Mouse (Mus musculus) adrenal gland, adult 2 months (tissue): Measurements from ENCODE around the gene Usb1. TPM values are rescaled to one million over a fixed set of nuclear protein-coding genes. Genes with fewer than 3 reads are reported as not detected.
A peak's percentile ranks its signal among the peaks of the same experiment; 100 is the strongest.
"Not testable (repeated sequence)": the region's sequence is repeated elsewhere in the genome, so short reads cannot be mapped to it uniquely, and the experiment has no call there.

Experiments
- DNase-seq: peaks from one replicate; pipeline ENCODE4 v3.0.0; 2021
- polyA plus RNA-seq: library from polyadenylated mRNA; depleted of rRNA; stranded (reverse); fragments of >200 nt; gene quantifications from 2 replicates; pipeline ENCODE4 v1.2.3, GENCODE M21; 2012; rRNA removed
- total RNA-seq, 2 experiments: library from RNA; stranded (reverse); gene quantifications; 2 replicates each; pipeline ENCODE4 v1.2.3; 2021

Usb1 gene
- total and polyA plus RNA-seq, 3 experiments, result 13.1 to 23.8 (median 16.7) TPM

DNA sequence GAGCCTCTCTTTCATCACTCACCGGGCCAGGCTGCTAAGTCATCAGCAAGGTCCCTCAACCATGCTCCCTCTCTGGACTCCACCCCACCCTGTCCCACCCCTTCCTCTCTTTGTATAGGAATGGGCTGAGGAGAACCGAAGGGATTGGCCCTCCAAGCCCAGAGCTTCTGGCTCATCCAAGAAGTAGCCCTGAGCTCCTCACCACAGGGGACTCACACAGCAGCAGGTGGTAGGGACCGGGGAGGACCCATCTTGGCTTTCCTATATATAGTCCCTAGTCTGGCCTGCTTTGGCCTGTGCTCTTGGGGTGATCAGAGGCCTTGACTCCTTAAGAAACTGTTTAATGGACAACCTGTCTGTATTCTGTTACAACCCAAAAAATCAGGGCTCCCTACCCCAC, 42.3 kb downstream of the Usb1 start:
- DNase-seq, result no peak

DNA sequence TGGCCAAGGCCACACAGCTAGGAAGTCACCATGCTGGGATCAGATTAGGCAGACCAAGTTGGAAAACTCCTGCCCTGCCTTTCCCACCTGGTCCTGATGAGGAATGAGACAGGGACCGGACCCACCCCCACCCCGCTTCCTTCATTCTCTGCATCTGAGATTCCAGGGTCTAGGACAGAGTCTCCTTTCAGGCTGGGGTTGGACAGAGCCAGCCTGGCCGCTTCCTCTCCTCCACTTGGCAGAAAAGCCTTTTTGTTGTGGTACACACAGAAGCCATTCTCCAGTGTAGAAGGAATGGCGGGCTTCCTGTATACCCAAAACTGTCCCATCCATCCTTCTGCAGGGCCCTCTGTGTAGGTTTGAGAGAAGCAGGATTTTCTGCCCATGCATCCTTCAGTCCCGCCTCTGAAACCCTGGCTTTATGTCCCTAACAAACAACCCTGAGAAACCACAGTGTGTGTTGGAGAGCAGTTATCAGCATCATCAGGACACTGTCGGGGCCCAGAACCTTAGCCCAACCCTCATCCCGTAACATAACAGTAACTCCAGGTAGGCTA, 43.4 kb downstream of the Usb1 start:
- no peak for DNase-seq

DNA sequence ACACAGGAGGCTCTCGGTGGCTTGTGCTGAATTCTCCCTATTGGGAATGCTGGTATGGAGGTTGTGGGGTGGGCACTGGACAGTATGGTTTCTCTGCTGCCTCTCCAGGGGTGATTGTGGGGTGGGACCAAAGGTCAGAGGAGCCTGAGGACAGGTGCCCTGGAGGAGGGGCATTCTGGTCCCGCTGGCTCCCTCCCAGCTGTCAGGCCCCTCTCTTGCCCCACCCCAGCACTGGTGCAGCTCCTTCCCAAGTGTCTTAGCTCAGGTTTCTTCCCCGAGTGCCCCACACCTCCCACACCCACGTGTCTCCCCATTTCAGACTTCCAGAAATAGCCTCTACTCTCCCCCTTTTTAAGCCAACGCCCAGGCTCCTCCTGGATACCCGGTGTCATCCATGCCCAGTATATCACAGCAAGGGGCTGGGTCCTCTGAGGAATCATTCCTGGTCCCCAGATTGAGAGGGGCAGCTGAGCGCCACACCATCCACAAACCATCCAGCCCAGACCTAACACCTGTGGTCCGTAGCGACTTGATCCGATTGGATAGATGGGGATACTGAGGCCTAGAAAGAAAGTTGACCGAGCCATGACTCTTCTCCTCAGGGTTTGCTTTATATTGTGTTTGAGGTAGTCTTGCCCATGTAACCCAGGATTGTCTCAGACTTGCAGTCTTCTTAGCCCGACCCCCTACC, 44.4 kb downstream of the Usb1 start:
- no peak for DNase-seq

DNA sequence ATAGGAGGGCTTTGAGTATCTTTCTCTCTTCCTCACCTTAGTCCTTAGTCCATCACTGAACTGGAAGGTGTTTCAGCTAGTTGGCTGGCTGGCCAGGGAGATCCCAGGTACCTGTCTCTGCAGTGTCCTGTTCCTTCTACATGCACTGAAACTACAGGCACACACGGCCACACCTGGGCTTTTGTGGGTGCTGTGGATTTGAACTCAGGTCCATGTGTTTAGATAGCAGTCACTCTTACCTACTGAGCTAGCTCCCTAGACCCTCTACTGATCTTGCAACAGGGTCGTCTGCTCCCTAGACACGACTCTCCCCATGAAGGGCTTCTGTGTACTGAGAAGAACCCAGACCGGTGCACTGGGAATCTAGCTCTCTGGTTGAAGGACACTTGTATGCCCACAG, 45.0 kb downstream of the Usb1 start:
- no peak for DNase-seq

DNA sequence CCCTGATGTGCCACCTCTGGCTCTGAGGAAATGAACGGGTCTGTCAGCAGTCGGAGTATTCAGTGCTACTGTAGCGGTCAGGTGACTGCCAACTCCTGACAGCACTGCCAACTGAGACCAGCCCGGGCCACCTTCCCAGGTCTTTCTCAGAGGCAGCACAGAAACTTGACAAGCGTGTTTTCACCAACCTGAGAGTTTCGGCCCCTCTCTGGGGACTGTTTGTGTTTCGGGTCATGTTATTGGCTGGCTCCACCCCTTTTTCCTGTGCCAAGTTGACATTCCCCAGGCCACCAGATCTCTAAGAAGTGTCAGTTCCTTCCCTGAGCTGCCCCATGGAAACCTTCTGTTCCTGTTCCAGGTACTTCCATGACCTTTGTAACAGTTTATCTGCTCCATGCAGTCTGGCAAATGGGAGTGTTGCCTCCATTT, 45.8 kb downstream of the Usb1 start:
- DNase-seq, result peak; percentile 40

DNA sequence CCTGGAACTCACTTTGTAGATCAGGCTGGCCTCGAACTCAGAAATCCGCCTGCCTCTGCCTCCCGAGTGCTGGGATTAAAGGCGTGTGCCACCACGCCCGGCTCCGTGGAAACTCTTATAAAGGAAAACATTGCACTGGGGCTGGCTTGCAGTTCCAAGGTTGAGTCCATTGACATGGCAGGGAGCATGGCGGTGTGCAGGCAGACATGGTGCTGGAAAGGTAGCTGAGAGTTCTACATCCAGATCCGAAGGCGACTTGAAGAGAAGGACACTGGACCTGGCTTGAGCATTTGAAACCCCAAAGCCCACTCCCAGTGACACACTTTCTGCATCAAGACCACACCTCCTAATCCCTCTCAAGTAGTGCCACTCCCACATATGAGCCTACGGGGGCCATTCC, 46.8 kb downstream of the Usb1 start:
- not testable (repeated sequence) for DNase-seq

DNA sequence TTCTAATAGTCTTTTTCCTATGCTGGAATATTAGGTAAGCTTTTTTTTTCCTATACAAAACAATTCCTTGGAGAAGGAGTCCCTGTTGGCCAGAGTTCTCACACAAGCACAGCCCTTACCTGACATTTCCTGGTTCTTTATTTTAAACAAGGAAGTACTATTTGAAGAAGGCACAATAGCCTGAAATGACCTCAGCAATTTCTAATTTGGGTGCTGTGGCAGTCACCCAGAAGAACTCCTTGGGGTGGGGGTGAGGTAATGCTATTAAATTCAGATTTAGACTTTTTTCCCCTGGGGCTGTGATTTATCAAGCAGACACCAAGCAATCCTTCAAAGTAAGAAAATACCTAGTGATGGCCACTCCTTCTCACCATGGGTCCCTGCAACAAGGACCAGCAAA, 48.9 kb downstream of the Usb1 start:
- DNase-seq, result no peak

DNA sequence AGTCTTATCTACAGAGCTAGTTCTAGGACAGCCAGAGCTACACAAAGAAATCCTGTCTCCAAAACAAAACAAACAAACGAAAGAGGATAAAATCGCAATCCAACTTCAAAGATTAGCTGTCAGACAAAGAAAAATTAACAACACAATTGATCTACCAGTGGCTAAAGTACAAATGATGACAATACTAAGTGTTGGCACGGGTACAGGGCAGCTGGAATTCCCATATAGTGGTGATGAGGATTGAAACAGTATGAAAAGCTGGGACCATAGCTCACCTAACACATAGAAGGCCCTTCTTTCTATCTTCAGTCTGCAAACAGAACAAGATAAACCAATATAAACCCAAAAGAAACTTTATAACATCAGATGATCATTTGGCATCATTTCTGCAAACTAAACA, 49.5 kb downstream of the Usb1 start:
- no peak for DNase-seq

DNA sequence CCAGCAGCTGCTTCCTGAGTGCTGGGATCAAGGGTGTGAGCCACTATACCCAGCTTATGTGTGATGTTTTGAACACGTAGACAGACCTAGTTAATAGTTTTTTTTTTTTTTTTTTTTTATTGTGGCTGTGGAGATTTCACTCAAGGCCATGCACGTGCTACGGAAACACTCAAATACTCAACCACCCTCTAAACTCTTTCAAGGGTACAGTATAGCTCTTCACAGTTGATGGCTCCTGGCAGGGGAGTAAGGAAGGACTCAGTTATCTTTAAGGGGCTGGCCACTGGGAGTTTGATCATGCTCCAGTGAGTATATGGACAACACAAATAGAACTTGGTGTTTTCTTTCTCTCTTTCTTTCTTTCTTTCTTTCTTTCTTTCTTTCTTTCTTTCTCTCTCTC, 52.4 kb downstream of the Usb1 start:
- no peak for DNase-seq

DNA sequence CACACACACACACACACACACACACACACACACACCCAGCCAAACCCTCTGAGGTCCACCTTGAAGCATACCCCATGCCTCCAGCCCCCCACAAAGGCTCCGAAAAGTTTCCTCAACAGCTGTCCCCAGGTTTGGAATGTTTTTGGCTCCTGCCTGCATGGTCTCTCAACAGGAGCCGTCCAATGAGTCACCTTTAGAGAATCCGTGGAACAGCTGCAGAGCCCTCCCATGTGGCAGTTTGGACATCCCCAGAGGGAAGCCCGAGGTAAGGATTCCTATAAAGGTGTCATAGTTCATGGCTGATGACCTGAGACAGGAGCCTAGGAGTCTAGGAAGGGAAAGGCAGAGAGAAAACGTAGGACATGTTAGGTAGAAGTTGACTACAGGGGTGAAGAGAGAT, 54.0 kb downstream of the Usb1 start:
- DNase-seq, result no peak

DNA sequence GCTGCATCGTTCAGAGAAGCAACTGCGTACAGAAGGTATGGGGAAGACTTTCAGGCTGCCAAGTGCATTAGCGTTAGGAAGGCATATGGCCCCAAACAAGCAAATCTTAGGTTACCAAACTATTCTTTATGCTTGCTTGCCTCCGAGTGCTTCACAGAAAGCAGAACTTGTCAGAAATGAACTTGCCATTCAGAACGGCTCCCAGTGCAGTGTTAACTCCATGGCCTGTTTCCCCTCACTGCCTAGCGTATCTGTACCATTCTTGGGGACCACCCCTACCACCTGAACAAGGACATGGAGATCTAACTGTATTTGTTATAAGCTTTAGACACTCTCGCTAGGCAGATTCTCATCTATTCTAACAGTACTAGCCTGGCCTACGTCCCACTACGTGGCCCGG, 55.1 kb downstream of the Usb1 start:
- DNase-seq, result no peak

DNA sequence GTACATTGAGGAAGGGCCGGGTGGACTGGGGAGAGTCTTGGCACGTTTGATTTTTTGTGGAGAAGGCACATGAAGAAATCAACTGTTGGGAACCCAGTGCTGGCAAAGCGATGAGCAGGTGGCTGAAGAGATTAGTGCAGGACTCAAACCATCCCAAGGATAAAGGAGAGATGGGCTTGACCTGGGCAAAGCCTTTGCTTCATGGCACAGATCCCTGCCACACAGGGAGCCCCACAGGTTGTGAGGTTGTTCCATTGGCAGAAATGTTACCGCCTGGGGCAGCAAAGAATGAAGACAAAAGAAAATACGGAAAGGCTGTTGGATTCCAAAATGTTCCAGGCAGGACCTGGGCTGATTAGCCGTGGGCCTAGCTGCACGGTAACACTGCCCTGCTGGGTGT, 55.9 kb downstream of the Usb1 start:
- no peak for DNase-seq

DNA sequence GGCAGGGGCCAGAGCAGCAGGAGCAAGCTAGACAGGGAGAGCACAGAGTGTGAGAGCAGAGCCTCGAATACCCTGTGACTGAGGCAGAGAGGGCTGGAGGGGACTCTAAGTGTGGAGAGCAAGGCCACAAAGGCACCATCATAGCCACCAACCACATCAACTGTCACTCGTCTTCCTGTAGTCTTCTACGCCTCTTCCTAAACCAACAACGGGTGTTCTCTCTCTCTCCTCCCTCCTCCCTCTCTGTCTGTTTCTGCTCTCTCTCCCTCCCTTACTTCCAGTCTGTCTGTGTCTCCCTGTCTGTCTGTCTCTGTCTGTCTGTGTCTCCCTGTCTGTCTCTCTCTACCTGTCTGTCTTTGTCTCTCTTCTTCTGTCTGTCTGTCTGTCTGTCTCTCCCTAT, 58.2 kb downstream of the Usb1 start:
- DNase-seq, result no peak

DNA sequence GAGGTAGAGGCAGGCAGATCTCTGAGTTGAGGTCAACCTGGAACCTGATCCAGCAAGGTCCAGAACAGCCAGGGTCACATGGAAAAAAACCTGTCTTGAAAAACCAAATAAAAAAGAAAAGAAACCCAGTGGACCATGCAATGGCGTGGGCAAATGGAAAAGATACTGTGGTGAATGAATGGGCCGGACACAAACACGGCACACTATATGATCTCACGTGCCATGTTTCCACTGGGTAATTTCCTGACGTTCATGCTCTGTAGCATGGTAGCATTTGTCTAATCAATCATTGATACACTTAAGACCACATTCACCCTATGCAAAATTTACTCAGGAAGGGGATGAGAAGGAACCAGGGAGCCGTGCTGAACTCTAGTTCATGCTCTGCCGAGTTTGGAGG, 59.0 kb downstream of the Usb1 start:
- DNase-seq, result no peak

DNA sequence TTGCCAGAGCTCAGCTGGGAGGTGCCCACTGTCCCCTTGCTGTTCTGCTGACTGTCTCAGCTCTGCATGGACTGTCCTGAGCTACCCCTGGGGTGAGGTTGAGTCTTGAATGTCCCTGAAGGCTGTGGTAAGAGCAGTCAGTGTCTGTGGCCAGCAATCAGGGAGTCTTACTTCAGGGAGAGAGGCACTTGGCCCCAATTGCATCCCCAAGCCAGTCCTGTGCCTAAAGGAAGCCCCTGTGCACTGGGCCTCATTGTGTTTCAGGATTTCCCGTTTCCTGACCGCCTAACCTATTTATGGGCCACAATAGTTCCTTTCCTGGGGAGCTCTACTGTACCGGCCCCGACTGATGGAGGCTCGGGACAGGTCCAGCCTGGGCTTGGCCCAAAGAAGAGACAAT, 60.5 kb downstream of the Usb1 start:
- DNase-seq, result peak; percentile 37

DNA sequence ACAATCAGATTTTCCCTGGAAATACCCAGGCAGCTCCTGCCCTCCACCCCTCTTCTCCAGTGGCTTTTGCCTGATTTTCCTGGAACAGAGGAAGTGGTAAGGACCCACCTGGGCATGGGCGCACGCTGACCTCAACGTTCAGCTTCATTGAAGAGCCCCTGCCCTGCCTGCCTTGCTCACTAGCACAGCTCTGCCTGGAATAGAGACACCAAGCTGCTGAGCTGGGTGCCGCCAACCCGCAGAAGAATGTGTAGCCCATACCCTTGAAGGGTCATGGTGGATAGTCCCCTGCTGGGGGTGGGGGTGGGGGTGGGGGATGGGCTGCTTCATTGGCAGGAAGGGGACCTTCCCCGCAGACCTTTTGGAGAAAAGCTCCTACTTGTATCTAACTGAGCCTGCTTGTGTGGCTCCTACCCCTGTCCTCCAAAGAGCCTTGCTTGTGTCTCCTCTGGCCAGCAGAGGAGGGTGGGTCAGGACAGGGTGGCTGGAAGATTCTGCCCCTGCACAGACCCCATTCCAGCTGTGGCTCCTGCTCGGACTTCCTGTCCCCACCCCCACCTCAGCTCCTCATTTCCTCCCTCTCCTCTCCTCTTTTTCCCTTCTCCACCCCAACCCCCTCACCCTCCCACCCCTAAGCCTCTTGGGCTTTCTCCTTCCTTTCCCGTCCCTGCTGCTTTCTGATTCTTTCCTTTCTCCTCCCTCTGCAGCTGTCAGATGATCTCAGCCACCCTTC, 63.3 kb downstream of the Usb1 start:
- DNase-seq, result no peak

DNA sequence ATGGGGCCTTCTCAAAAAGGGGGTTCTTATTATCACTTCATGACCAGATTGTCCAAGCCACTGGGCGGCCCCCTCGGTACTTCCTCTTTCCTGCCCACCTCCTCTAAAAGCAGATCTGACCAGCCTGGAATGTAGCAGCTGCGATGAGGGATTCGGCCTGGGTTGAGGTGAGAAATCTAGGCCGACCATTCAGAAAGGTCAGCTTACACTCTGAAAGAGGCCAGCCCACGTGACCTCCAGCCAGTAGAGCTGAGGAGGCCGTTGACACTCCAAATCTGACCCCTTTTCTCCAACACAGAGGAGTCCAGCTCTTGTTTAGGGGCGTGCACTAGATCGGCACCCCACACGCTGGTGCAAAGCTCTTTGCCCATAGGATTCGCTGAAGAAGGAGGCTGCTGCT, 64.7 kb downstream of the Usb1 start:
- DNase-seq, result no peak

Other genes starting within 250 kb of the Usb1 start
- gene Kifc3, start 129.5 kb upstream of the Usb1 start, total RNA-seq, result 100 to 1,000 TPM; 134 to 144 TPM
- gene Kifc3, start 129.5 kb upstream of the Usb1 start, polyA plus RNA-seq, result 268 and 330 TPM in 2 replicates
- 1 to 10 TPM in 1 of 2 experiments, under 1 TPM in 1; 0.55 to 1.1 TPM for gene Cngb1, start 25.7 kb upstream of the Usb1 start, total RNA-seq
- gene Cngb1, start 25.7 kb upstream of the Usb1 start, polyA plus RNA-seq, result 0.57 and 0.71 TPM in 2 replicates
- under 1 TPM; 0.59 to 0.95 TPM for gene Tepp, start 21.7 kb upstream of the Usb1 start, total RNA-seq
- gene Tepp, start 21.7 kb upstream of the Usb1 start, polyA plus RNA-seq, result 0.28 and 0.45 TPM in 2 replicates
- gene Zfp319, start 334 bp upstream of the Usb1 start, total RNA-seq, result 10 to 100 TPM in 1 of 2 experiments, 1 to 10 TPM in 1; 9.6 to 10.5 TPM
- gene Zfp319, start 334 bp upstream of the Usb1 start, polyA plus RNA-seq, result 12.3 and 13.0 TPM in 2 replicates
- gene Mmp15, start 20.0 kb downstream of the Usb1 start, total RNA-seq, result 1 to 10 TPM; 5.5 to 7.7 TPM
- gene Mmp15, start 20.0 kb downstream of the Usb1 start, polyA plus RNA-seq, result 14.1 and 16.4 TPM in 2 replicates
- 10 to 100 TPM; 40.7 to 42.4 TPM for gene Cfap20, start 102.6 kb downstream of the Usb1 start, total RNA-seq
- 49.1 and 62.3 TPM in 2 replicates for gene Cfap20, start 102.6 kb downstream of the Usb1 start, polyA plus RNA-seq
- gene Csnk2a2, start 157.8 kb downstream of the Usb1 start, total RNA-seq, result 10 to 100 TPM; 59.4 to 86.9 TPM
- 10.0 and 13.9 TPM in 2 replicates for gene Csnk2a2, start 157.8 kb downstream of the Usb1 start, polyA plus RNA-seq
- 1 to 10 TPM in 1 of 2 experiments, under 1 TPM in 1; 0.81 to 1.7 TPM for gene Ccdc113, start 201.8 kb downstream of the Usb1 start, total RNA-seq
- gene Ccdc113, start 201.8 kb downstream of the Usb1 start, polyA plus RNA-seq, result 0.10 TPM in 1 of 2 replicates, not detected in the other
- gene Prss54, start 244.1 kb downstream of the Usb1 start, total RNA-seq, result not detected
- not detected in 2 replicates for gene Prss54, start 244.1 kb downstream of the Usb1 start, polyA plus RNA-seq